Mouse (Mus musculus) T-helper 17 cell (primary cell): ENCODE data around the gene Magix.
"Not testable (repeated sequence)": the region's sequence is repeated elsewhere in the genome, so short reads cannot be mapped to it uniquely, and the experiment has no call there.

ENCODE experiments used
- in situ Hi-C, 2 experiments: fragments of 300-600 bp; cut with MboI, MseI; formaldehyde crosslinking; loops; 1 replicate in 1 of 2; 2 replicates in 1 of 2; pipeline ENCODE4 v1.15.1; 2025; ENCODE audit warnings: high pct_unique_total_duplicates in 2 of 2

Magix gene

GRCm38 (mm10) chrX:7680864-7681263 lies at the start of gene Magix:
TSS of gene Magix (minus strand) at chrX:7681251.
- in situ Hi-C loops = no loop called here

DNA sequence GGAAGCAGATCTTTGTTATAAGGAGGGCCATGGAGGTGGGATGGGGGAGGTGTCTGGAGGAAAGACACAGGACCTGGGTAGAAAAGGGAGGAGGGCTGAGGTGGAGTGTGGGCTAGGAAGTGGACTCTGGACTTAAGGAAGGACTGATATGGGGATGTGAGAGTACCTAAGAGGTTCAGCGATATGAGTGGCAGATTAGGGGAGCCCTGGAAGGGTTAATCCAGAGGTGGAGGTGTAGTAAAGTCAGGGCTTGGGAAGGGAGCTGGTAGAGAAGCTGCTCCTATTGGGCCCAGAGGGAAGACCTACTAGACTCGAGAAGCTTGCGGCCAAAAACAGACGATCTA lies 47.8 kb upstream of the Magix start:
- in situ Hi-C loops = no loop called here

DNA sequence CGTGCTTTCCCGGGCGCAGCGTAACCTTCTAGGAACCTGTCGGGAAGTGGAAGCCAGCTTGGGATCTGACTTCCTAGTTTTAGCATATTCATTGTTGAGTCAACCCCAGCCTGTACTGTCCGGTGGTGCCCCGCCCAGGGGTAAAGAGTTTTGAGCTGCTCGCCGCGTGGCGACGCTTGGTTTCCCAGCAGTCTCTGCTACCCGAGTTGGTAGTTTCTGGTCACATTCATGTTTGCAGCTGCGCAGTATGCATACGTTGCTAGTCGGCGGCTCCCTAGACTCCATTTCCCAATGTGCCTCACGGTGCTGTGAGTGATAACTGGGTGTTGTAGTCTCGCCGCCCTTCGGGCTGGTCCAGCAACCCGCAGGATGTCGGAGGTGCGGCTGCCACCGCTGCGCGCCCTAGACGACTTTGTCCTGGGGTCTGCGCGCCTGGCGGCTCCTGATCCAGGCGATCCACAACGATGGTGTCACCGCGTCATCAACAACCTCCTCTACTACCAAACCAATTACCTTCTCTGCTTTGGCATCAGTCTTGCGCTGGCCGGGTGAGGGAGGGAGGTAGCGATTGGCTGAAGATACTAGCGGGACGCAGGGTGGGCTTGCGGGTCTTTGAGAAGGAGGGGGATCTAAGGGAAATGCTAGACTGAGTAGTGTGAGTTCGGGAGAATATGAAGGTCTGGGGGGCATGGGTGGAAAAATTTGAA lies 47.3 kb upstream of the Magix start, which contains the start of gene Praf2:
TSS of gene Praf2 (plus strand) at position 225 of the 707 bp plus-strand sequence.
- in situ Hi-C loops = no loop called here

GRCm38 (mm10) chrX:7727176-7727575 lies 46.1 kb upstream of the Magix start:
- in situ Hi-C loops = no loop called here

- in situ Hi-C loops = no loop called here
These were observed 44.8 kb upstream of the Magix start for GRCm38 (mm10) chrX:7725841-7726240.

- in situ Hi-C loops = no loop called here
These were observed 43.1 kb upstream of the Magix start for GRCm38 (mm10) chrX:7724135-7724534.

DNA sequence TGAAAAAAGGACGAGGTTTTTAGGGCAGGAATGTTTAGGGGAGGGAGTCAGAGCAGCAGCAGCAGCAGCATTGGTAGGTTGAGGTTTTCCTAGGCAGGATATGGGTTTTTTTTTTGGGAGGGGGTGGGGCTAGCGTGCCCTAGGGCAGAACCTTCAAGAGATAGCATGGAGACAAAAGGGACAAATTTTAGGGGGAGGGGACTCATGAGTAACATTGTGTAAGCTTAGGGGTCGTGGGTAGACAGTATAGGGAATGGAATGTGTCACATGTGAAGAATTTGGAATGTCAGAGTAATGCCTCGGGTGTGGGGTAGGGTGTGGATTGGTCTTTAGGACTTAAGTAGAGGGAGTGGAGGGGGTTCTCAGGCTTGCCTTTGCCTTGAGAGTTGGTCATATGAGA lies 41.6 kb upstream of the Magix start:
- in situ Hi-C loops = no loop called here

- in situ Hi-C loops = no loop called here
These were observed 41.2 kb upstream of the Magix start for GRCm38 (mm10) chrX:7722282-7722611.

DNA sequence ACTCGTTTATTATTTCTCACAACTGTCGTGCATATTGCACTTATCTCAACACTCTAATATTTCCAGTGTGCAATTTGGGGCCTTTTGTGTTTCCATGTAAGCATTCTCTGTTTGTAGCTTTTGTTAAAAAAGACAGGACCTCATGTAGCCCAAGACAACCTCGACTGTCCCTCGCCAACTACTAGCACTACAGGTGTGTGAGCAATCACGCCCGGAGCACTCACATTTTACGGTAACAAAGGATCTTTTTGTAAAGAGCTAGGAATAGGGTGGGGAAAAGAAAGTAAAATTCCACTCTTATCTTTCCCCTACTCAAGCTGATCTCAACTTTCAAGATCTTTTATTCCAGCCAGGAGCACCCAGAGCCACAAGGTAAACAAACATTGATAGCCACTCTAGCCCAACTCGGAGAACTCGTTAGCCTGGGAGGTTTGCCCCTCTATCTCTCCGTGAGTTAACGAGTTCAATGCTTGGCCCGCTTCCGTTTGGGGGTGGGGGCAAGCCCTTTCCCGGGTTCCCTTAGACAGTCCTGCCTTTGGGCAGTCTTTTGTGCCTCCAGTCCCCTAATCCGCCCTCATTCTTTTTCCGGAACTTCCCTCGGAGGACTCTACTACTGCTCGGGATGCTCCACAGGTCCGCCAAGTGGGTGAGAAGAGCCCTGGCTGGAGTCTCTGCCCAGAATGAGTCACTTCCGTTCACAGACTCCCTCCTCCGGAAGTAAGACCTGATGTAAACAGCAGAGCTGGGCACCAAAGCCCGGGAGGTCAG lies 40.6 kb upstream of the Magix start, which contains the start of gene Gm45208:
TSS of gene Gm45208 (plus strand) at position 732 of the 768 bp plus-strand sequence.
- in situ Hi-C loops = no loop called here

DNA sequence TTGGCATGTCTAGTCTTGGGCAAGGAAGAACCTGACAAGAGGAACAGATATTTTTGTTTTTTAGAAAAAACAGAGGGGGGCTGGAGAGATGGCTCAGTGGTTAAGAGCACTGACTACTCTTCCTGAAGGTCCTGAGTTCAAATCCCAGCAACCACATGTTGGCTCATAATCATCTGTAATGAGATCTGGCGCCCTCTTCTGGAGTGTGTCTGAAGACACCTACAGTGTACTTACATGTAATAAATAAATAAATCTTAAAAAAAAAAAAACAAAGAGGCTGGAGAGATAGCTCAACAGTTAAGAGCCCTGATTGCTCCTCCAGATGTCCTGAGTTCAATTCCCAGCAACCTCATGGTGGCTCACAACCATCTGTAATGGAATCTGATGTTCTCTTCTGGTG lies 35.0 kb upstream of the Magix start:
- in situ Hi-C loops = not testable (repeated sequence)

GRCm38 (mm10) chrX:7714135-7714899 lies 33.3 kb upstream of the Magix start, which contains the start of gene Wdr45:
TSS of gene Wdr45 (plus strand) at chrX:7714333.
- in situ Hi-C loops = loop anchor here in 1 of 2 experiments (5.0 kb wide), 1 partner anchor 383 kb away; no protein-coding TSS in a partner anchor

DNA sequence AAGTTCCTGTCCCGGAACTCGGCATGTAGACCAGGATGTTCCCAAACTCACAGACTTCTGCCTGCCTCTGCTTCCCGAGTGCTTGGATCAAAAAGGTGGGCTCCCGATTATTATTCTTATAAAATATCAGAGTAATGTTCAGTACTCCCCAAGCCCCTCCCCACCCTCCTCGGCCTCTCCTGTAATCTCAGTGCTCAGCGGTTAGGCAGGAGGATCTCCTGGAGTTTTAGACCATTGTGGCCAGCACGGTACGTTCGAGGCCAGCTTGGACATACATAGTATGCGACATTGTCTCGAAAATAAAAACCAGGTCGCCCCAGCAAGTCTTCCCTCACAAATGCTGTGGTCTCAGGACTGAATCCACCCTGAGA lies 32.7 kb upstream of the Magix start:
- in situ Hi-C loops = loop anchor here in 1 of 2 experiments (5.0 kb wide), 1 partner anchor 384 kb away; no protein-coding TSS in a partner anchor

- in situ Hi-C loops = no loop called here
These were observed 15.9 kb upstream of the Magix start, which contains the start of gene Gpkow for GRCm38 (mm10) chrX:7696954-7697381. TSS of gene Gpkow (plus strand) at chrX:7697131.

DNA sequence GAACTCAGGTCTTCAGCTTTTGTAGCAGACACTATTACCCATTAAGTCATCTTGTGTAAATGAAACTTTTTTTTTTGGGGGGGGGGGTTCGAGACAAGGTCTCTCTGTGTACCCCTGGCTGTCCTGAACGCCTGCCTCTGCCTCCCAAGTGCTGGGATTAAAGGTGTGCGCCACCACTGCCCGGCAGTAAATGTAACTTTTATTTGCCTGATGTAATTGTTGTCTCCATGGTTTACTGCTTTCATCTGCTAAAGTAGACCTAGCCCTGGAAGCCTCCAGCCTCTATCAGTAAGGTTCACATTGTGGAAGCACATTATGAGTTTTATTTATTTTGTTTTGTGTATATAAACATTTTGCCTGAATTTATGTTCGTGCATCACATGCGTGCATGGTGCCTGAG lies 15.5 kb upstream of the Magix start:
- in situ Hi-C loops = no loop called here

DNA sequence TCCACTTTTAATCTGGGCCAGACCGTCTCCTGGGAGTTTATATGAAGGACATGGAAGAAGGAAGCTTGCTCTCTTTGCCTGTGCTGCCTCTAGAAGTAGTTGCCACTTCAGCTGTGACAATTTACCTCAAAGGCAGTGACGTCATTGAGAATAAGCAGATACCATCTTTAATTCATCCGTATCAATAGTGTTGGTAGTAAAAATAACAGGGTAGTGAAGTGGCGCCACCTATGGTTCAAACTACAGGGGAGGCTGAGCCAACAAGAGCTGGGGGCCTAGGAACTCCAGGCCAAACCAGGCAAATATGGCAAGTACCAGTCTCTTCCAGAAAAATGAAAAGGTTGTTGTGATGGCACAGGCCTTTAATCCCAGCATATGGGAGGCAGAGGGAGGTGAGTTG lies 11.8 kb upstream of the Magix start:
- in situ Hi-C loops = loop anchor here in 1 of 2 experiments (5.0 kb wide), 1 partner anchor 221 kb away; no protein-coding TSS in a partner anchor

DNA sequence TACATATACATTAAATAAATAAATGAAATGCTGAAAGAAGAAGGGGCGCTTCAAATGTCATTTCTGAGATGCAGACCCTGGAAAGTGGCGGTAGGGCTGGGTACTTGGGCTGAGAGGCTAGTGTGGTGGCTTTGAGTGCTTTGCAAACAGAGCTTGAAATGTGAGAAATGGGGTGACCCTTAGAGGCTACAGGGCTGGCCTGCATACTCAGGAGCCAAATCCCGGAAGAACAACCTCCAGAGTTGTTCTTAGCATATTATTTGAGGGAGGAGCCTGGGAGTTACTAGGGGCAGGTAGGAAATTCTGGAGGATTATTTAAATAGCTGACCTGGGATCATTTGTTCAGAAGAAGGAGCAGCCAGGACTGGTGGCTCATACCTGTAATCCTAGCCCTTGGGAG lies 9.4 kb upstream of the Magix start:
- in situ Hi-C loops = loop anchor here in 1 of 2 experiments (5.0 kb wide), 1 partner anchor 218 kb away; no protein-coding TSS in a partner anchor

DNA sequence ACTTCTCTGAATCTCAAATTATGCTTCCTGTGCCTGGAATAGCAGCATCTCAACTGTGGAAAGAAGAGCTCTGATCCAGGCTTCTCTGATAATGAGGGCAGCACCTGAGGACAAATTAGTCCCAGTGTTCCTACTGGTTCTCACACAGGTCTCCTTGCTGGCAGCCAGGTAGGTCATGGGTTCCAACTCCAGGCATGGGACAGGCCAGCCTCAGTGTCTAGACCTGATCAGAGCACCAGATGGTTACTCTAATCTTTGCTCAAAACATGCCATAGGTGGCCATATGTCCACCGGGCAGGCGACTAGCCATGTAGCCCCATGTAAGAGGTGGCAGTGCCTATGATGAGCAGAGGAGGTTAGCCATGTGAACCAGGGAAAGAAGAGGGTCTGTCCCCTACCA lies 7.3 kb upstream of the Magix start:
- in situ Hi-C loops = no loop called here

- in situ Hi-C loops = no loop called here
These were observed 1.0 kb downstream of the Magix start for GRCm38 (mm10) chrX:7680057-7680412.

GRCm38 (mm10) chrX:7679405-7680056 lies 1.5 kb downstream of the Magix start:
- in situ Hi-C loops = no loop called here

GRCm38 (mm10) chrX:7678986-7679385 lies 2.1 kb downstream of the Magix start:
- in situ Hi-C loops = no loop called here

DNA sequence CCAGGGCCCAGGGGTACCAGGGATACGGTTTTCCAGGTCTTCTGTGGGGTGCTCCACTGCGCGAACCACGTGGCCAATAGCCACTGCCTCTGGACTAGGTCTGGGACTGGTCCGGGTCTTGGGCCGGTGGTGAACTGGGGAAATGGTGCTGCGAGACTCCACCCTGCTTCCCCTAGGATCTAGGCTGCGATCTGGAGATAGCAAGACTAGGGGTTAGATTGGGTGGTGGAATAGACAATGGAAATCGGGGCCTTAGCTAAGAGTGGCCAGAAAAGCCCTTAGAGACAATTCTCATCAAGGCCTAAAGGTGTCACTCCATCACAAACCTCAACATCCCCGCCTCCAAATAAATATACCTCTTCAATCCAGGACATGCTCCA lies 6.1 kb downstream of the Magix start:
- in situ Hi-C loops = no loop called here
